Mouse (Mus musculus): Measurements from ENCODE around the gene Ccdc70. TPM values are rescaled to one million over a fixed set of nuclear protein-coding genes. Genes with fewer than 3 reads are reported as not detected.

Ccdc70 gene
- polyA plus RNA-seq, 1 experiment = not detected

DNA sequence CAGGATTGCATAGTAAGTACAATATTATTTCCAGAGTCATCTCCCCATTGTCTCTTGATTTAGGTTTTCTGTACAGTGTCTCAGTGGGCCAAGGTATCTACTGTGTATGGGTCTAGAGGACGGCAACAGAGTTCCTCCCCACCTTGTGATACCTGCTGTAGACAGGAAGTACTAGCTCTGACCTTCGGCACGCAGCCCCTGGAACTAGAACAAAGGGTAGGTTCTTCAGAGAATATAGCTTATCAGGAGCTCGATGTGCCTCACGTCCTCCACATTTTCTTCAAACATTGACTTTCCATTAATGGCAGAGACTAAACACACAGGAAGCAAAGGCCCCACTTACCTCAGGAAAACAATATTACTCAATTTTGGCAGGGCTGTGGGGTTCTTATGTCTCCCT lies 49.9 kb downstream of the Ccdc70 start:
- no peak overlapping the region for H3K4me3 ChIP-seq (ENCODE audit: insufficient read depth, low read length)
- no peak for TF ChIP-seq CTCF (IDR thresholded peaks at IDR 0.05; ENCODE audit: extremely low read depth, insufficient read depth, low read length)
- no peak for TF ChIP-seq POLR2A (IDR thresholded peaks at IDR 0.05; ENCODE audit: extremely low read depth, insufficient read depth, low read length)
- no peak overlapping the region for H3K27ac ChIP-seq (ENCODE audit: insufficient read depth, low read length)
- no peaks in the 10 kb centered on the region for H3K4me1 ChIP-seq (ENCODE audit: control insufficient read depth, insufficient read depth, low read length)

DNA sequence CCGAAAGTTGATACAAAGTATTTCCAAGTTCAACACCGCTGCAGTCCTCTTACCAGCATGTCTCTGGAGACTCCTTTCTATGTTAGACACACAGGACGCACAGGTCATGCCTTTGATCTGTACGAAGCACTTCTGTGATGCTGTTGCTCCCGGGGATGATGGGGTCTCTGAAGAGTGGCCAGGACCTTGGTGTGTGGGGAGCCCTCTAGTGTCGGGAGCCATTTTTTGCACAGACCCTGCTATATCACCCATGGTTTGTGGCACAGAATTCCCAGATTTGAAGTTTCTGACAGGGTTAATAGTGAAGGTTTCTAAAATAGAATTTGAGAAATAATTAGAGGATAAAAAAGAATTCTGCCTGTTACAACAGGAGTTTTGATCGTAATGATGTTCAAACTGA lies 52.7 kb downstream of the Ccdc70 start:
- TF ChIP-seq POLR2A (IDR thresholded peaks at IDR 0.05; ENCODE audit: extremely low read depth, insufficient read depth, low read length) (no peak), CTCF (IDR thresholded peaks at IDR 0.05; ENCODE audit: extremely low read depth, insufficient read depth, low read length) (no peak)
- Histone ChIP-seq H3K27ac (ENCODE audit: insufficient read depth, low read length) (no peak overlapping the region), H3K4me3 (ENCODE audit: insufficient read depth, low read length) (no peak overlapping the region), H3K4me1 (ENCODE audit: control insufficient read depth, insufficient read depth, low read length) (no peaks in the 10 kb centered on the region)

Other genes starting within 250 kb of the Ccdc70 start
- gene Defa24, start 235.3 kb upstream of the Ccdc70 start, polyA plus RNA-seq (2012; rRNA removed) = not detected in 2 replicates
- gene Defb50, start 146.2 kb upstream of the Ccdc70 start, polyA plus RNA-seq (2012; rRNA removed) = not detected in 2 replicates
- gene Defb2, start 129.8 kb upstream of the Ccdc70 start, polyA plus RNA-seq (2012; rRNA removed) = not detected in 2 replicates
- not detected in 2 replicates for gene Defb10, start 110.9 kb upstream of the Ccdc70 start, polyA plus RNA-seq (2012; rRNA removed)
- not detected in 2 replicates for gene Defb9, start 84.4 kb upstream of the Ccdc70 start, polyA plus RNA-seq (2012; rRNA removed)
- not detected in 2 replicates for gene Defb11, start 63.4 kb upstream of the Ccdc70 start, polyA plus RNA-seq (2012; rRNA removed)
- not detected in 2 replicates for gene Defb15, start 37.1 kb upstream of the Ccdc70 start, polyA plus RNA-seq (2012; rRNA removed)
- not detected in 2 replicates for gene Defb35, start 31.4 kb upstream of the Ccdc70 start, polyA plus RNA-seq (2012; rRNA removed)
- gene Defb13, start 23.0 kb upstream of the Ccdc70 start, polyA plus RNA-seq (2012; rRNA removed) = not detected in 2 replicates
- not detected in 2 replicates for gene Fam90a1a, start 11.1 kb upstream of the Ccdc70 start, polyA plus RNA-seq (2012; rRNA removed)
- 1.4 and 1.6 TPM in 2 replicates for gene Atp7b, start 90.5 kb downstream of the Ccdc70 start, polyA plus RNA-seq (2012; rRNA removed)
- gene Alg11, start 90.9 kb downstream of the Ccdc70 start, polyA plus RNA-seq (2012; rRNA removed) = 12.3 and 13.0 TPM in 2 replicates
- 0.04 and 0.33 TPM in 2 replicates for gene Nek5, start 155.3 kb downstream of the Ccdc70 start, polyA plus RNA-seq (2012; rRNA removed)
- 2.7 and 2.8 TPM in 2 replicates for gene Nek3, start 196.7 kb downstream of the Ccdc70 start, polyA plus RNA-seq (2012; rRNA removed)
- gene Ckap2, start 216.0 kb downstream of the Ccdc70 start, polyA plus RNA-seq (2012; rRNA removed) = 0.85 and 1.7 TPM in 2 replicates
- gene Vps36, start 223.0 kb downstream of the Ccdc70 start, polyA plus RNA-seq (2012; rRNA removed) = 14.2 and 14.7 TPM in 2 replicates